Comparison of ENCODE assay signal across 17 mouse cellular contexts in the genomic region with DNA sequence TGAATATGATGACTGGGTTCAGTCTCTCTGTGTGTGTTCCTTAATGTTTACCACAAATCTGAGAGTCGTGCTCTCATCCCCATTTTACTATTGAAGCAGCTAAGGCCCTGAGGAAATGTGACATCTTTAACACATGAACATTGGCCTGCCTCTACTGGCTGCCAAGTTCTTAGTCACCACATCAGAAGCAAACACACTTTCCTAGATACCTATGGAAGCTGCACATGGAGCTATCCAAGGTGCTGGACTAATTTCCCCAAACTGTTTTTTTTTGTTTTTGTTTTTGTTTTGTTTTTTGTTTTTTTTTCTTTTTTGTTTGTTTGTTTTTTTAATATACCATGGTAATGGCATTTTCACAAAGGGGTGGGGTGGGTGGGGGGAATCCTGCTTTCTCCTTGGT.
DNase-seq lines count a peak whose midpoint lies in the region; ATAC-seq lines count a peak whose summit lies in the region.
"Had no signal": no experiment of that assay in that cellular context is flagged by ENCODE, and none has a peak within 500 bp of the region (broad histone marks: within the 10 kb centered on the region; RNA-seq: fewer than 3 reads in every experiment).

No protein-coding gene starts in this region.

- no peaks in the 10 kb centered on the region for H3K27me3 ChIP-seq in heart, embryonic 15.5 days
- no peaks in the 10 kb centered on the region for H3K27me3 ChIP-seq in heart, embryonic 10.5 days (ENCODE audit: insufficient read depth, poor library complexity, severe bottlenecking)
- H3K27me3 ChIP-seq in midbrain, embryonic 14.5 days (ENCODE audit: control insufficient read depth, insufficient read depth, low read length), result no peaks in the 10 kb centered on the region
- no peaks in the 10 kb centered on the region for H3K27me3 ChIP-seq in midbrain, embryonic 11.5 days (ENCODE audit: control insufficient read depth, insufficient read depth, low read length)
- no peaks in the 10 kb centered on the region for H3K27me3 ChIP-seq in neural tube, embryonic 15.5 days (replicated peaks)
- H3K27me3 ChIP-seq: embryonic facial prominence, embryonic 15.5 days; neural tube, embryonic 12.5 days; stomach, embryonic 15.5 days had no signal

- H3K36me3 ChIP-seq in heart, embryonic 15.5 days, result no peaks in the 10 kb centered on the region; the same call in 1 of the 2 replicates
- no peaks in the 10 kb centered on the region for H3K36me3 ChIP-seq in heart, embryonic 10.5 days
- peaks cover 24% of the 10 kb centered on the region for H3K36me3 ChIP-seq in midbrain, embryonic 14.5 days (ENCODE audit: control insufficient read depth, insufficient read depth, low read length)
- no peaks in the 10 kb centered on the region for H3K36me3 ChIP-seq in midbrain, embryonic 11.5 days (ENCODE audit: control insufficient read depth, insufficient read depth, low read length)
- H3K36me3 ChIP-seq in neural tube, embryonic 15.5 days, result peaks cover 23% of the 10 kb centered on the region
- H3K36me3 ChIP-seq: embryonic facial prominence, embryonic 15.5 days; stomach, embryonic 15.5 days had no signal

- no peak overlapping the region for H3K4me3 ChIP-seq in heart, embryonic 15.5 days
- H3K4me3 ChIP-seq in heart, embryonic 10.5 days, result no peak overlapping the region
- peak overlapping the region; percentile 7; the same call in 1 of the 2 replicates for H3K4me3 ChIP-seq in midbrain, embryonic 14.5 days (replicated peaks; ENCODE audit: low read depth, low read length)
- H3K4me3 ChIP-seq in midbrain, embryonic 11.5 days (ENCODE audit: low read depth, low read length), result no peak overlapping the region
- peak overlapping the region; percentile 2; the same call in 1 of the 2 replicates for H3K4me3 ChIP-seq in neural tube, embryonic 15.5 days (replicated peaks)
- H3K4me3 ChIP-seq: embryonic facial prominence, embryonic 15.5 days; gastrocnemius, adult 2 months; neural tube, embryonic 12.5 days; stomach, embryonic 15.5 days had no signal

- no peak for DNase-seq in heart, embryonic 10.5 days (ENCODE audit: low spot score)
- no peak for DNase-seq in midbrain, embryonic 14.5 days
- no peak for DNase-seq in midbrain, embryonic 11.5 days (ENCODE audit: low spot score, missing footprints)
- no peak for DNase-seq in spleen, postnatal 14 days (ENCODE audit: low spot score in 2 of 2)
- DNase-seq in adrenal gland, postnatal 36 days, result no peak
- DNase-seq: adrenal gland, adult 2 months; gastrocnemius, adult 2 months; kidney, postnatal 36 days; thymus, postnatal 4 days had no signal

- no peak overlapping the region for H3K9ac ChIP-seq in heart, embryonic 15.5 days
- H3K9ac ChIP-seq in midbrain, embryonic 14.5 days (replicated peaks; ENCODE audit: low read length), result no peak overlapping the region
- no peak overlapping the region for H3K9ac ChIP-seq in midbrain, embryonic 11.5 days (ENCODE audit: low read length)
- H3K9ac ChIP-seq in neural tube, embryonic 15.5 days (replicated peaks), result no peak overlapping the region
- H3K9ac ChIP-seq: embryonic facial prominence, embryonic 15.5 days; liver, embryonic 14.5 days; neural tube, embryonic 12.5 days; stomach, embryonic 15.5 days had no signal

- H3K4me2 ChIP-seq in heart, embryonic 15.5 days, result 0 out of 2 replicates have a peak overlapping the region, but pooled peaks have one; percentile 22
- peak overlapping the region; percentile 49 for H3K4me2 ChIP-seq in midbrain, embryonic 14.5 days (ENCODE audit: low read length)
- no peak overlapping the region for H3K4me2 ChIP-seq in midbrain, embryonic 11.5 days
- peak overlapping the region; percentile 60 for H3K4me2 ChIP-seq in neural tube, embryonic 15.5 days
- H3K4me2 ChIP-seq: embryonic facial prominence, embryonic 15.5 days; neural tube, embryonic 12.5 days; stomach, embryonic 15.5 days had no signal

- no peak overlapping the region for H3K27ac ChIP-seq in heart, embryonic 15.5 days
- no peak overlapping the region for H3K27ac ChIP-seq in heart, embryonic 10.5 days
- no peak overlapping the region for H3K27ac ChIP-seq in midbrain, embryonic 14.5 days (replicated peaks; ENCODE audit: low read depth, low read length)
- H3K27ac ChIP-seq in midbrain, embryonic 11.5 days (ENCODE audit: low read depth, low read length), result no peak overlapping the region
- no peak overlapping the region for H3K27ac ChIP-seq in neural tube, embryonic 15.5 days (replicated peaks)
- H3K27ac ChIP-seq: embryonic facial prominence, embryonic 15.5 days; gastrocnemius, adult 2 months; liver, embryonic 14.5 days; neural tube, embryonic 12.5 days; stomach, embryonic 15.5 days had no signal

- 56% methylated on average over 1 of the region's 1 CpGs for WGBS in heart, embryonic 15.5 days
- WGBS in heart, embryonic 10.5 days, result 65% methylated on average over 1 of the region's 1 CpGs
- 64% methylated on average over 1 of the region's 1 CpGs for WGBS in midbrain, embryonic 14.5 days
- WGBS in midbrain, embryonic 11.5 days, result 65% methylated on average over 1 of the region's 1 CpGs
- WGBS in neural tube, embryonic 15.5 days, result 52% methylated on average over 1 of the region's 1 CpGs

- H3K4me1 ChIP-seq in heart, embryonic 15.5 days (replicated peaks), result peaks cover 24% of the 10 kb centered on the region
- H3K4me1 ChIP-seq in heart, embryonic 10.5 days, result peaks cover 26% of the 10 kb centered on the region
- H3K4me1 ChIP-seq in midbrain, embryonic 14.5 days (ENCODE audit: control insufficient read depth, insufficient read depth, low read length), result peaks cover 27% of the 10 kb centered on the region
- peaks cover 5% of the 10 kb centered on the region for H3K4me1 ChIP-seq in midbrain, embryonic 11.5 days (ENCODE audit: control insufficient read depth, insufficient read depth, low read length)
- peaks cover 38% of the 10 kb centered on the region for H3K4me1 ChIP-seq in neural tube, embryonic 15.5 days

- ATAC-seq in heart, embryonic 15.5 days (replicated peaks; ENCODE audit: insufficient number of reproducible peaks, insufficient read depth, low FRiP score, low read depth), result no peak
- ATAC-seq in midbrain, embryonic 14.5 days (ENCODE audit: low FRiP score, low TSS enrichment), result no peak
- ATAC-seq in midbrain, embryonic 11.5 days (ENCODE audit: low FRiP score), result no peak
- ATAC-seq in common myeloid progenitor, adult 5-6 weeks (replicated peaks; ENCODE audit: low read depth, poor library complexity, severe bottlenecking), result 0 out of 2 replicates have a peak, but pooled peaks have one; percentile 36
- no peak for ATAC-seq in neural tube, embryonic 15.5 days (ENCODE audit: low FRiP score)
- ATAC-seq: inflammation-experienced regulatory T-cells, adult 6 months had no signal

- H3K9me3 ChIP-seq in heart, embryonic 15.5 days (replicated peaks), result no peaks in the 10 kb centered on the region
- no peaks in the 10 kb centered on the region for H3K9me3 ChIP-seq in heart, embryonic 10.5 days
- no peaks in the 10 kb centered on the region for H3K9me3 ChIP-seq in midbrain, embryonic 14.5 days (ENCODE audit: control insufficient read depth, low read length)
- no peaks in the 10 kb centered on the region for H3K9me3 ChIP-seq in midbrain, embryonic 11.5 days (ENCODE audit: control insufficient read depth, low read length)
- no peaks in the 10 kb centered on the region for H3K9me3 ChIP-seq in neural tube, embryonic 15.5 days (replicated peaks)
- H3K9me3 ChIP-seq: embryonic facial prominence, embryonic 15.5 days; neural tube, embryonic 12.5 days; stomach, embryonic 15.5 days had no signal

Comparison
In these comparisons a context has a peak if more than half of its experiments do, and no peak if none do; other contexts are left out.
1. H3K4me3 ChIP-seq: peak in midbrain, embryonic 14.5 days (single experiment) and neural tube, embryonic 15.5 days (single experiment); none in heart, embryonic 15.5 days (single experiment), heart, embryonic 10.5 days (single experiment) and midbrain, embryonic 11.5 days (single experiment).